Mouse (Mus musculus): ENCODE data around the gene Olfr374. TPM values are rescaled to one million over a fixed set of nuclear protein-coding genes. Genes with fewer than 3 reads are reported as not detected.

The Olfr374 gene
- total RNA-seq, 2 experiments from 2014 or later = not detected

Other genes with a start within 250 kb of the Olfr374 start
- 1 to 10 TPM; 2.3 to 2.6 TPM for gene Zfp709, start 225.0 kb upstream of the Olfr374 start, total RNA-seq (2021)
- 1 to 10 TPM; 2.5 to 2.6 TPM for gene Zfp882, start 198.4 kb upstream of the Olfr374 start, total RNA-seq (2021)
- gene Zfp617, start 198.4 kb upstream of the Olfr374 start, total RNA-seq (2021) = 10 to 100 TPM; 14.5 to 18.5 TPM
- 1 to 10 TPM; 2.4 to 3.0 TPM for gene Zfp961, start 156.0 kb upstream of the Olfr374 start, total RNA-seq (2021)
- gene Cyp4f18, start 97.4 kb upstream of the Olfr374 start, total RNA-seq (2021) = under 1 TPM; 0.36 to 0.40 TPM
- gene Olfr372, start 65.8 kb upstream of the Olfr374 start, total RNA-seq (2021) = not detected
- not detected for gene Olfr373, start 23.9 kb upstream of the Olfr374 start, total RNA-seq (2021)
- gene Tpm4, start 27.9 kb downstream of the Olfr374 start, total RNA-seq (2021) = 10 to 100 TPM; 41.3 to 53.8 TPM
- gene Rab8a, start 54.2 kb downstream of the Olfr374 start, total RNA-seq (2021) = 10 to 100 TPM in 1 of 2 experiments, 1 to 10 TPM in 1; 9.7 to 11.4 TPM
- gene Hsh2d, start 82.6 kb downstream of the Olfr374 start, total RNA-seq (2021) = not detected
- gene Cib3, start 105.8 kb downstream of the Olfr374 start, total RNA-seq (2021) = not detected
- not detected for gene Gm11034, start 106.6 kb downstream of the Olfr374 start, total RNA-seq (2021)
- 10 to 100 TPM in 1 of 2 experiments, 1 to 10 TPM in 1; 8.8 to 11.9 TPM for gene Fam32a, start 112.7 kb downstream of the Olfr374 start, total RNA-seq (2021)
- gene Ap1m1, start 133.0 kb downstream of the Olfr374 start, total RNA-seq (2021) = 10 to 100 TPM; 21.0 to 22.2 TPM
- 1 to 10 TPM; 2.0 to 3.7 TPM for gene Gm10282, start 198.2 kb downstream of the Olfr374 start, total RNA-seq (2021)
- gene Klf2, start 212.0 kb downstream of the Olfr374 start, total RNA-seq (2021) = 10 to 100 TPM; 16.1 to 17.4 TPM

Measured in gastrocnemius, postnatal 25 days (tissue).